Mouse (Mus musculus): Measurements from ENCODE around the gene Ankrd63.

Ankrd63 gene

DNA sequence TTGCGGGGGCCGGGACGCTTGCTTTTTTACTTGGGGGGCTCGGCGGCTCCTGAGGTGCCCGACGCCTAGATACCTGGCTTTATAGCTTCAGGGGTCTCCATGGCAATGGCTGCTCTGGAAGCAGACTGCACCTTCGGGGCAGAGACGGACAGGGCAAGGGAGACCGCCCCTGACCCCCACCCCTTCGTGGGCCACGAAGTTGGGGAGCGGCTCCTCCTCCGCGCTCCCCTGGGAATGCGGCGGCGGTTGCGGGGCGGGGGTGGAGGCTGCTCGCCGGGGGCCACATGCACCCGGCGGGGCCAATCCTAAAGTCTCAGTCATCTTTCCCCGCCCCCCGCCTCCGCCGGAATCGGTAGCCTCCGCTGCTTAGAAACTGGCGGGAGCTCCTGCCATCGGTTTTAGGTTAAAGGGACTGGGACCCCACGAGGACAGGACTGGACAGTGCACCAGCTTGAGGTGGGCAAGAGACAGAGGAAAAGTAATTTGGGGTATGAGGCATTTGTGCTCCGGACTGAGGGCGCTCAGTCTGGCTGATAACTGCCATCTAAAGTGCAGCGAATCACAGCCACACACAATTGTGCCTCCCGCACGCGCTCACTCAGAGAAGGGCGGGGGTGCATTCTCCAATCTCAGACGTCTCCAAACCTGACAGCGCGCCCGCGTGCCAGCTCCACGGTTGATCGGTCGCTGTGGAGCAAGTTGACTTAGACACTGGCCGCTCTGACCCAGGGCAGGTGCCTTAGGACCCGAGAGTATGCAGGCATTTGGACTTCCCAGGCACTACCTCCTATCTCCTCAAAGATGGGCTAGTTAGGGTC, at the start of gene Ankrd63:
Gene Ankrd63, minus strand, starts transcription at position 51 of the 818 bp plus-strand sequence.
- in situ Hi-C loops (cut with MseI, MboI): no loop called here

DNA sequence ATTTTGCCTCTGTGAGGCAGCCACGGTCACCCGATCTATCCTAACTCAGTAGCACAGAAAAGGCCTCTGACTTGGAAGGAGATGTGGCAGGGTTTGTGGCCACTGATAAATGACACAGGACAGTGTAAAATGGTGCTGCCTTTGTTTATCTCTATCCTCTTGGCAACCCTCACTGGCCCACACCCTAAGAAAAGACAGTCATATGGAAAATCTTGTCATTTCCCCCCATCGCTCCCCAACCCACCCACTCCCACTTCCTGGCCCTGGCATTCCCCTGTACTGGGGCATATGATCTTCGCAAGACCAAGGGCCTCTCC, 49.0 kb upstream of the Ankrd63 start:
- in situ Hi-C loops (cut with MseI, MboI): no loop called here

DNA sequence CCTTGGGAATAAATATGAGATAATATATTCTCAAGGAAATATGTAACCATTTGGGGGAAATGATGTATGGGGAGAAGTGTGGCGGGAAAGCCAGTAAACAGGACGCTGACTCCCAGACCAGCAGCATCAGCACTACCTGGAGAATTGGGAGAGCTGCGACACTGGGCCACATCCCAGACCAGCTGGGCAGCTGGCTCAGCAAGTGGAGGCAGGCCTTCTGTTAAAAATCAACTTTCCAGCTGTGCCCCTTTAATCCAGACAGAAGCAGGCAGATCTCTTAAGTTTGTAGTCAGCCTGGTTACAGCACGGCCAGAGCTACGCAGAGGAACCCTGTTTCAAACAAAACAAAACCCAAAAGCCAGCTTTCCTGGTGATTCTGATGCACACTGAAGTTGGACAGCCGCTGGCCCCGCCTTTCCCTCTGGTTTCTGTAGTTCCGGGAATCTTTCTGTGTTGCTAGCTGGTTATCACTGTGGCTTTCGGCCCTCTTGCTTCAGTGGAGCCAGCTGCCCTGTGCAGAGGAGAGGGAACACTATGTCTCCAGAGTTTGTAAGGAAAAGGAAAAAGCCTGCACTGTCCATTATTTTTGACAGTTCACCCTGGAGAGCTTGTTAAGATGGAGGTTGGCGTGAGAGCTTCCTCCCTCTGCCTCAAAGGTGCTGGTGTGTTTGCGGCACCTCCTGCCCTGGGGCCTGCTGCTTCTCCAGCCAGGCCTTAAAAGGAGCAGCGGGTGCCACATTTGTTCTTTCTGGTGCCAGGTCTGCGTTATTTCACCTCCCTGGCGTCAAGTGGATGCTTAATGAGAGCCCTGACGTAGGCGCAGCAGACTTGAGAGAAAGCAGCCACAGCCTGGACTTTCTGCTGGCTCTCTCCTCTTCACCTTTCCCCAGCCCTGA, 48.4 kb upstream of the Ankrd63 start:
- in situ Hi-C loops (cut with MseI, MboI): no loop called here

DNA sequence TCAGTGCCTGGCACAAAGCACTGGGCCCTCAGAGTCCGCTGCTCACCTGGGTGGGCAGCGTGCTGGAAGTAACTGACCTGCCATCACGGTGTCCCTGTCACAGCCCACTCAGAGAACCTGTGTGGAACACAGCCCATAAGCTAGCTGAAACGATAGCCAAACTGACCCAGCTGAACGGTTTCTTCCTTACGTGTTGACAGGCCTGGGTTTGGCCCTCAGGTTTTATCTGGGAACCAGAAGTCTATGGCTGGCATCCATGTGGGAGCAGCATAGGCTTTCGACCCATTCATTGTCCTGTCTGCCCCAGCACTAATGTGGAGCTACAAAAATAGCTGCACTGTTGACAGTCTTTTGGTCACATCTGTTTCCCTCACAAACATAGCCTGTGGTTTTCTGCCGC, 46.7 kb upstream of the Ankrd63 start:
- in situ Hi-C loops (cut with MseI, MboI): no loop called here

DNA sequence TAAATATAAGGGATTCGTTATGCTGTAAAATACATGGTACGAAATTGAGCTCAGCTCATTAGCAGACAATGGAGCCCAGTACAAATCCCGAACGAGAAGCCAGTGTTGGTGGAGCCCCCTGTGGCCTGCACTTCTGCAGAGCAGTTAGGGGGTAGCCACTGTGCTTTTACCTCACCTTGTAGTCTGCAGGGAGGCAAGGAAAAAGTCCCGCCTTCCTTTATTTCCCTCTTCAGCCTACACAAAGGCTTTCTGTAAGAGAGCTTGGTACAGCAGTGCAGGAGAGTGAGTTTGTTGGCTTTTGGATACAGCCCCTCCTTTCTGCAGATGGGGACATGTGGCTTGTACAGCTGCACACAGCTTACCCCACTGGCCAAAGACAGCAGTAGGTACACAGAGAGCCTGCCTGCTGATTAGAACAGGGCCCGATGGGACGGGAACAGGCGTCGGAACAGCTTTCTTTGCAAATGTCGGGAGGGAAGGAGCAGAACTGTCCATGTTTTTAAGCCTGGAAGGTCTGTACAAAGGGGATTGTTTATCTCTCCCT, 45.6 kb upstream of the Ankrd63 start:
- in situ Hi-C loops (cut with MseI, MboI): no loop called here

DNA sequence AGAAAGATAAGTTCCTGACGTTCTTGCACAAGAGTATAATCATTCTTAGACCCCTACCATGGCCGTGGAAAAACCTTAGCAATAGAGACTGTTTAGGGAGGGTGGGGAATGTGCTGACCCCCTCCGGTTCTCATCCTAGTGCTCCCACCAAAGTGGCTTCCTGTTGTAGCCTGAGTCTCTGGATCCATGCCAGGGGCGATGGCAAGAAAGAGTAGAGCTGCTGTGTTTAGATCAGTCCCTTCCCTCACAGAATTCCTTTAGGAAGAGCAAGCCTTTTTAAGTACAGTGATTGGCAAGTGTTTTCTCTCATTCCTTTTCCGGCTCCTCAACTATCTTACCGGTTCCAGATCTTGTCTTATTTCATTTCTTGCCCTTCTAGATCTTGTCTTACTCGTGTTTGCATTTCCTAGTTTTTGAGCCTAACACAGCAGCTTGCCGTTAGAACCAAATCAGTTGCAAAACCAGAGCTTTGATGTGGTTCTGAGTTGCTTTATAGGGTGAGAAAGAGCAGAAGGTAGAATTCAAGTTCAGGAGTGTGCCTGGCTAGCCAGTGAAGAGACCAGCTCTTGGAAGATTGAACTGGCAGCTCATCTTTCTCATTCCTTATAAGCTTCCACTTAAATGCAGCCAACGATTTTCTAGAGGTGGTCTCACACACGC, 43.7 kb upstream of the Ankrd63 start:
- in situ Hi-C loops (cut with MseI, MboI): no loop called here

DNA sequence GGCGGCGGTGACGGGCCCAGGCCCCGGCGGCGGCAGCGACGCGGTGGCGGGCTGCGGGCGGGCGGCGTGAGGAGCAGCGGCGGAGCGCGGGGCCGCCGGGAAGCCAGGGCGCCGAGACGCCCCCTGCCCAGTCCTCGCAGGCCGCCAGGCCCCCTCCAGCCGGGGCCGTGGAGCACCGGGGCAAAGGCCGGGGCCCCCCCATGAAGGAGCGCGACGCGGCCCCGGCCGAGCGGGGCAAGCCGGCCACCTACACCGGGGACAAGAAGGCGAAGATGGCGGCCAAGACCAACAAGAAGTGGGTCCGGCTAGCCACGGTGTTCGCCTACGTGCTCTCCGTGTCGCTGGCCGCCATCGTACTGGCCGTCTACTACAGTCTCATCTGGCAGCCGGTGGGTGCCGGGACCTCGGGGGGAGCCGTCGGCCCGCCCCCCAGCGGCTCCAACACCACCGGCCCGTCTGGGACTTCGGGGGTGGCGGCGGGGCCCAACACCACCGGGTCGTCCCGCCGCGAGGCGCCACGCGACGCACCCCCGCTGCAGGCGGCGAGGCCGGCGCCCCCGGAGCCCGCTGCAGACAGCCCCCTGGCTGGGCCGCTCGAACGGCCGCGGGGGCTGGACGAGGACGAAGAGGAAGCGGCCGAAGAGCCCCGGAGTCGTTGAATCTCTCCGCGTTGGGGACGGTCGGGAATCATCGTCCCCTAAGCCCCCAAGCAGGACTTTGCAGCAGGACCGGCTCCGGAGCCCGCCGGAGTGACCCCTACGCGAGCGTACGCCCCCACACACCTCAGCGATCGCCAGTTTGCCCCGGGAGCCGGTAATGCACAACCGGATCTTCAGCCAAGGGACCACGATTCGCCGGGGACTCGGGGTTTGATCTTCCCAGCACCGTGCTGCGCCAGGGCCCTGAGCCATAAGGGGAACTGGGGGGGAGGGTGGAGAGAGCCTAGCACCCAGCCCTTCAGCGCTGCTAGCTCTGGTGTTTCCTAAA, 42.4 kb upstream of the Ankrd63 start:
- in situ Hi-C loops (cut with MseI, MboI): no loop called here

DNA sequence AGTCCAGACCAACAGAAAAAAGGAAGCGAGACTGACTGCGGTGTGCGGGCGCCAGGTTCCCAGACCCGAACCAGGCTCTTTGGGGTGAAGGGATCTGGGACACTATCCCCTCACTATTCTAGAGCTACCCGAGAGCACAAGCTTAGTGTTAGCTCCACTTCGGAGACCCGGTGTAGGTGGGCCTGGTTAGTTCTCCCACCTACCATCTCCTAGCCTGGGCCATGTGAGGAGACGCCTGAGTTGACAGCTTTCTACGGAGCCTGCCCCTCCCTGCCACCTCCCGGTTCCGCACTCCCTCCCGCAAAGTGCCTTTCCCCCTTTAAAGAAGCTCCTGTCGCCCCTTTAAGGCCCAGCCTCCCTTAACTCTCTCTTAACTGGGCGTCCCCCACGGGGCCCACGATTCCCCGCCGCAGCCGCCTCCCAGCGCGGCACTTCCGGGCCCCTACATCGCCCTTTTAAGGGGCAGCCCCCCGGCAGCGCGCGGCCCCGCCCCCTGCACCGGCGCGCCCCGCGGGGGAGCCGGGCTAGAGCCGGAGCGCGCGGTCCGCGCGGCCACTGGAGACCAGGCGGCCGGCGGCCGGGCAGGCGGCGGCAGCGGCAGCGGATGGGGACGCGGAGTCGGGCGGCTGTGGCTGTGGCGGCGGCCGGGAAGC, 41.6 kb upstream of the Ankrd63 start, which contains the start of gene Inafm2:
Gene Inafm2, plus strand, starts transcription at position 527 of the 653 bp plus-strand sequence.
- in situ Hi-C loops (cut with MseI, MboI): no loop called here

DNA sequence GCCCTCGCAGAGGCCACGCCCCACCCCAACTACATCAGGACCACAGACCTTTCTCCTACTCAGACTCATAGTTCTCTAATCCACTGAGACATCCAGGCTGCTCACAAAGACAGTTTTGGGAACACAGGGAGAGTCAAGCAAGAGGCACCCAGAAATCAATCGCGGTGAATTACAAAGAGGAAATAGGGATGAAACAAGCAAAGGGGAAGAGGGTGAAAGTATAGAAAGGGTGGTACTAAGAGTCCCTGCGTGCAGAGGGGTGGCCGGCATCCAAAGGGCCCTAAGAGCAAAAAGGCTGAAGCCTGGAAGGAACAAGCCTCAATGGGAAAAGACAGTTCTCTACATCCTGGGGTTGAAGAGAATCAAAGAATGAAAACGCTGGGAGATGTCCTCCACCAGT, 40.9 kb upstream of the Ankrd63 start:
- in situ Hi-C loops (cut with MseI, MboI): no loop called here

DNA sequence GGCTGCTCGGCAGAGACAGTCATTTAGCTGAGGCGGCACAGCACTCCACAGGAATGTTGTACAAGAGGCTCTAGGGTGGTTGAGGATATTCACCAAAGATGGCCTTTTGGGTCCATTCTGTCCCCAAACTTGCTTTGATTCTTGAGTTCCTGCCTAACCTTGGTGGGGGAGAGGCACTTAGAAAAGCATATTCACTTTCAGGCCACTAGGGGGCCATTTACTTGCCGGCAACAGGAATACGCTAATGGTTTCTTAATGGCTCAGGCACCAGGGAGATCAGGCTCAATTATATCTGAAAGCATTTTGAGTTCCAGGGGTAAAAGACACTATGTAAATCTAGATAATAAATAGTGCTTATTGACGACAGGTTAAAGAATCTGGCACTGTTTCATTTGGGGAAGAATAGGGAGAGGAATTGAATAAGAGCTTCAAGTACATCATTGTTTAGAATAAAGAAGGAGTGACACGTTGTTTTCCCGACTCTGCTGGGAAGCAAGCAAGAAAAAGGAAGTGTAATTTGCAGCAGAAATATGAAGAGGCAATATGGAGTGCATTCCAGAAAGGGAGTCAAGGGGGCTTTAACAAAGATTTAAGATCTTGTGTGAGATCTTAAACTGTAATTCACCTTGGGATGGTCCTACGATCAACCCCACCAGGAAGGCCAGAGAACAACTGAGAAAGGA, 39.6 kb upstream of the Ankrd63 start:
- in situ Hi-C loops (cut with MseI, MboI): no loop called here

DNA sequence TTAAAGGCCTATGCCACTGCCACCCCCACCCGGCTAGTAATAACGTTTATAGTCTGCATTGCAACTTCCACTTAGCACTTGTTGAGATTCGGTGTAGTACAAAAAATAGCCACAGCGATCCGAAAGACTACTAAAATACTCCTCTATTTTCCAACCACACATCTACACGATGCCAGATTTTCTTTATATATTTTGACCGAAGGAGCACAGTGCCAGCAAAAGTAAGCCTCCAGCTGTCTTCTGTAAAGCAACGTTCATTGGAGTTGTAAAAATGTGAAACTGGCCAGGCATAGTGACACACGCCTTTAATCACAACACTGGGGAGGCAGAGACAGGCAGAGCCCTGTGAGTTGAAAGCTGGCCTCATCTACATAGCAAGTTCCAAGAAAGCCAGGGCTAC, 37.4 kb upstream of the Ankrd63 start:
- in situ Hi-C loops (cut with MseI, MboI): no loop called here

DNA sequence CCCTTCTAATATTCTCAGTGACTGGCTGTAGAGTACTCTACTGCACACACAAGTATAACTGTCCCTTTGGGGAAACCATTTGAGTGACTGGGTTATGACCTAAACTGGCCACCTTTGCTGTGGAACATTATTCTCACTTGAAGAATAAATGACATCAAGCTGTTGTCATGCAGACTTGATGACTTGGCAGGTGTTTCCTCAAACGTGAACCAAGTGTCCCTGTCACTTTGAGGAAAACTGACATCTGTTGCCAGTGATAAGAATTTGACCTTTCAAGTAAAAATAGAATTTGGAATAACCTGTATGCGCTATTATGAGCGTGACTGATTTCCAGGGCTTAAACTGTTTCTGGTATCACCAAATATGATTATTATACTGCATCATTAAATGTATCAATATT, 36.6 kb upstream of the Ankrd63 start:
- in situ Hi-C loops (cut with MseI, MboI): no loop called here

DNA sequence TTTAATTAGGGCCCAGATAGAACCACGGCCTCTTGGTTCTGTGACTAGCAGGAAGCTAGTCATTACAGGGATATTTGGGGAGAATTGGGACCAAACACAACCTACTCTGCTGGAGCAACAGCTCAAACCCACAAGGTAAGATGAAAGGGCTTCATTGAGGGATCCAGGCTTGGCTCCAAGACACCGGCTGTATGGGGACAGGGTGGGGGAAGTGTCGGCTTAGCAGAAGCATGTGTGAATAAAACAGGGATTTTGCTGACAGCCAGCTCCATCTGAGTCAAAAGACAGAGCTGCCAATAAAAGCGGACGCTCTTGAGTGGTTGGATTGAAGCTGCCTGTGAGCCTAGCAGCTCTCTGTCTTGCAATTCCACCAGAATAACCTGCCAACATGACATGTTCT, 29.6 kb upstream of the Ankrd63 start:
- in situ Hi-C loops (cut with MseI, MboI): no loop called here

DNA sequence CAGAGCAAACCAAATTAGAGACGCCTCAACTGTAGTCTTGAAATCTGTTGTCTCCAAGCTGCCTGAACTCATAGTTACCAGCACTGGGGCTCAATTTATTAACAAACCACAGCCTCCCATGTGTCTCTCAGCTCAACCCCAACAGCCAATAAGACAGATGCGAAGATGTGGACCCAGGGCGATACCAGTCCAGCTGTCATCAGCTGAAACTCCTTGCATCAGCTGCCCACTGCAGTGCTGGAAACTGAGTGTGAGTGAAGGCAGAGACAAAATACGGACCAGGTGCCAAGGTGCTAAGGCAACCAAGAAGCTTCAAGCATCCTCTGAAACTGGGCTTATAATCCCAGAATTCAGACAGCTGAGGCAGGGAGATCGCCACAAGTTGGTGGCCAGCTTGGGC, 28.2 kb upstream of the Ankrd63 start:
- in situ Hi-C loops (cut with MseI, MboI): no loop called here

DNA sequence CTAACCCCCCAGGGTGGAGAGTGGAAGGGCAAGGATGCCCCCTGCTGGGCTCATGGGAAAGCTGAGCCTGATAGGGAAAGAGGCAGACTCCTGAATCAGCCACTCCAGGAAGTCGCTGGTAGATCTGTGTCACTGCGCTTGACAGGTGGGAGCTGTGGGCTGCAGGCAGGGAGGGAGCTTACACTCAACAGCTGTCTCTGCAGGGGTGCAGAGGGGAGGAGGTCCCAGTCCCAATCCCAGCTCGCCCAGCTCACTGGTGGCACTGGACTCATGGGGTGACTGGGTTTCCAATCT, 26.8 kb upstream of the Ankrd63 start:
- in situ Hi-C loops (cut with MseI, MboI): no loop called here

DNA sequence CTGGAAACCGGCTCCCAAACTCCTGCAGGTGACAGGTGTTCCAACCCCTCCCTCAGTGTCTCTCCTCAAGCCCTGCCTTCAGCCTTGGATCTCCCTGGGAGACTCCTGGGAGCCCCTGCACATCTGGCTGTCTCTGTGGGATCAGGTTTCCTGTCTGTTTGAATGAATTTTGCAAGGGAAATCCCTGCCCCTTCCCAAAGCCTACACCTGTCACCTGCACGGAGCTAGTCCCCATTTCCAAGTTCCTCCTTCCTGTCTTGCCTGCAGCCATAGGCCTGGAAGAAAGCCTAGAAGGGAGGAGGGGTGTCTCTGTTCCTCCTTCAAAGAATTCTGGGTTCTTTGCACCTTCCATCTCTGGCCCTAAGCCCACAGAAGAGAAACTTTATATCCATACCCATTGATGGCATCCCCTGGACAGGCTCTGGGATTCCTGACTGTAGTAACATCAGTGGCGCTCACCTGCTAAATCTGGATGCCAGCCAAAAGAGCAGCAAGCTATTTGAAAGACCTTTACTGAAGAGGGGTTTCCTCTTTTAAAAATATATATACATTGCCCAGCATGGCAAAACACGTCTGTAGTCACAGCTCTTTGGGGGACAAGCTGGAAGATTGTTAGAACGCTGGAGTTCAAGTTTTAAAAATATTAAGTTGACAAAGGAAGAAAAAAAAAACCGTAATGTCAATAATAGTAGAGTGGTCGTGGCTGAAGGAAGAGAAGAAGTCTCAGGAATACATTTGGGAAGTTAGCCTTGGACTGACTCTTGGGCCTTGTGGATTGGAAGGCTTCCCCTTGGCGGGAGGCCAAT, 26.3 kb upstream of the Ankrd63 start:
- in situ Hi-C loops (cut with MseI, MboI): no loop called here

DNA sequence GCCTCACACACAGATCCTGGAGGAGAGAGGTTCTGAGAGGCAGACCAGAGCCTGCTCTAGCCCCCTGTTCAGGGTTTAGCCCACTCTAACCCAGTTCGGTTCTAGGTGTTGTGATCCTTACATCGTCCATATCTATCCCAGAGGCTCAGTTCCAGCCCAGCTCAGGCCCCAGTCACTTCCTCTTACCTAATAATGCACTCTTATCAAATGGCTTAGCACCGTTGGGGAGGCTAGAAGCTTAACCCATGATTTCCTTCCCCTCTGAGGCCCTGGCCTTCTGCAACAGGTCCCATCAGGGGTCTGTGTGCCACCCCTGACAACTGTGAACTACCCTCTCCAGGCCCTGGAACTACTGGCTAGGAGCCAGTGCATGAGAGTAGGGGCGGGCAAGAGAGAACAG, 25.4 kb upstream of the Ankrd63 start:
- in situ Hi-C loops (cut with MseI, MboI): no loop called here

DNA sequence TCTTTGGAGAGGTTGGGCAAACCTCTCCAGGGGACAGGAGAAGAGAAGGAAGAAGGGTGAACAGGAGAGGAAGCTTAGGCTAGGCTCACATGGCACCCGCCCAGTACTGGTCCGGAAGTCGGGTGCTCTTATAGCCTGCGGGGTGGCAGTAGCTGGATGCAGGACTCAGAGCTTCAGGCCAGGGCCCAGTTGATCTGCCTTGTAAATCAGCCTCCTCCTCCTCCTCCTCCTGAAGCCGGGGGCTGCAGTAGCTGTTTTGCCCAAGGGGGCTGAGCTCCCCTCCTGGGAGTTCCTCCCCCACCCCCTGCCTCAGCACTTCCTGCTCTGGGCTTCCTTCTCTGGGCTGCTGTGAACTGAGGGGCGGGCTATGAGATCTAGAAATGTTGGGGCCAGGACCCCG, 24.6 kb upstream of the Ankrd63 start, which contains the start of gene Plcb2:
Gene Plcb2, minus strand, starts transcription at position 102 of the 400 bp plus-strand sequence.
- in situ Hi-C loops (cut with MseI, MboI): no loop called here

DNA sequence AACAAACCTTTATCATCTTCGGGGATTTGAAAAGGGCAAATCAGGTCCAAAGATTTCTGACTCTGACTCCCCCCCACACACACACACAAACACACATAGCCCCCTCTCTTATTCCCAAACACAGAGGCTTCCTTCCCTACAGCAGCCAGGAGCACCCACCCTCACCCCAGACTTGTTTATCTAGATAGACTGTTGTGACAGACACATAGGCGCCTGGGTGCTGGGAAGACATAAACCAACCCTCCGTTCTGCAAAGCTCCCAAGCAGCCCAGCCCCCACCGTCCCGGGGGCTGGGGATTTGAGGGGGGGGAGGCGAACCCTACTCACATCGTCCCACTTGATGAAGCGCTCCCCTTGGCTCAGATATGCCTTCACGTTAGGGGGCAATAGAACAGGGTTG, 24.1 kb upstream of the Ankrd63 start:
- in situ Hi-C loops (cut with MseI, MboI): no loop called here

All from mouse trophoblast stem cell (cell line).